Mouse (Mus musculus) ES-E14 (cell line): ENCODE results near the gene Tat. TPM values are rescaled to one million over a fixed set of nuclear protein-coding genes. Genes with fewer than 3 reads are reported as not detected.
"Not testable (repeated sequence)": the region's sequence is repeated elsewhere in the genome, so short reads cannot be mapped to it uniquely, and the experiment has no call there.

ENCODE experiments used
- DNase-seq: peaks from one replicate; pipeline ENCODE4 v3.0.0-alpha.2; 2013; ENCODE audit warnings: low read depth, low spot score
- H3K27ac ChIP-seq: 2 replicates; pipeline ENCODE4 v1.5.1; 2012; ENCODE audit warnings: low read depth, mild to moderate bottlenecking, low read length, moderate library complexity, mixed read lengths; ENCODE audit not compliant: poor library complexity, insufficient read depth, severe bottlenecking
- H3K36me3 ChIP-seq: 2 replicates; pipeline ENCODE4 v1.6.1; 2012; ENCODE audit warnings: mild to moderate bottlenecking, low read length, moderate library complexity, mixed read lengths; ENCODE audit not compliant: control insufficient read depth, poor library complexity, insufficient read depth, severe bottlenecking
- H3K4me1 ChIP-seq, 2 experiments: fragments of 150-350 bp in 1 of 2; sonication (generic) in 1 of 2; 2 replicates each; pipeline ENCODE4 v1.6.1; 2012; ENCODE audit warnings: low read length in 2 of 2, mild to moderate bottlenecking in 1 of 2, mixed read lengths in 1 of 2; ENCODE audit not compliant: control insufficient read depth in 2 of 2, insufficient read depth in 2 of 2, poor library complexity in 1 of 2
- H3K4me3 ChIP-seq, 2 experiments: fragments of 150-350 bp in 1 of 2; sonication (generic) in 1 of 2; 2 replicates each; pipeline ENCODE4 v1.5.1; 2012; ENCODE audit warnings: low read length in 2 of 2, low read depth in 1 of 2, mild to moderate bottlenecking in 1 of 2, mixed read lengths in 1 of 2; ENCODE audit not compliant: insufficient read depth in 1 of 2, poor library complexity in 1 of 2, severe bottlenecking in 1 of 2
- H3K9ac ChIP-seq: 2 replicates; pipeline ENCODE4 v1.6.1; 2012; ENCODE audit warnings: low read depth, mild to moderate bottlenecking, low read length, mixed read lengths; ENCODE audit not compliant: poor library complexity, insufficient read depth, severe bottlenecking
- H3K9me3 ChIP-seq: fragments of 150-350 bp; sonication (generic); 2 replicates; pipeline ENCODE4 v1.6.1; 2012; ENCODE audit warnings: low read depth, mild to moderate bottlenecking, low read length; ENCODE audit not compliant: control insufficient read depth, insufficient read depth
- CHD2 ChIP-seq: IDR thresholded peaks from 2 replicates; pipeline ENCODE4 v1.6.1; 2014; ENCODE audit warnings: mild to moderate bottlenecking, low read depth, low read length, inconsistent platforms
- HCFC1 ChIP-seq: IDR thresholded peaks from 2 replicates; pipeline ENCODE4 v1.6.1; 2012; ENCODE audit warnings: low read length, inconsistent platforms, borderline replicate concordance; ENCODE audit not compliant: insufficient read depth
- MAFK ChIP-seq: IDR thresholded peaks from 2 replicates; pipeline ENCODE4 v1.6.1; 2014; ENCODE audit warnings: mild to moderate bottlenecking, low read depth, low read length, inconsistent platforms; ENCODE audit not compliant: insufficient read depth
- ZC3H11A ChIP-seq: IDR thresholded peaks from 2 replicates; pipeline ENCODE4 v1.6.1; 2012; ENCODE audit warnings: low read depth, mild to moderate bottlenecking, inconsistent platforms, low read length, borderline replicate concordance
- ZNF384 ChIP-seq: IDR thresholded peaks from 2 replicates; pipeline ENCODE4 v1.6.1; 2012; ENCODE audit warnings: low read depth, low read length, inconsistent platforms
- in situ Hi-C, 2 experiments: fragments of 600-800 bp; cut with MboI; formaldehyde crosslinking; loops; one replicate each; pipeline ENCODE4 v1.15.1; 2025; ENCODE audit warnings: low sequenced_read_pairs in 2 of 2, inconsistent platforms in 1 of 2; ENCODE audit not compliant: unreplicated experiment in 2 of 2
- total RNA-seq: library from RNA; depleted of rRNA; stranded (reverse); fragments of 300-350 nt; gene quantifications from 2 replicates; pipeline ENCODE4 v1.2.3, GENCODE M21; 2012

The Tat gene
- total RNA-seq, 1 experiment = not detected

DNA sequence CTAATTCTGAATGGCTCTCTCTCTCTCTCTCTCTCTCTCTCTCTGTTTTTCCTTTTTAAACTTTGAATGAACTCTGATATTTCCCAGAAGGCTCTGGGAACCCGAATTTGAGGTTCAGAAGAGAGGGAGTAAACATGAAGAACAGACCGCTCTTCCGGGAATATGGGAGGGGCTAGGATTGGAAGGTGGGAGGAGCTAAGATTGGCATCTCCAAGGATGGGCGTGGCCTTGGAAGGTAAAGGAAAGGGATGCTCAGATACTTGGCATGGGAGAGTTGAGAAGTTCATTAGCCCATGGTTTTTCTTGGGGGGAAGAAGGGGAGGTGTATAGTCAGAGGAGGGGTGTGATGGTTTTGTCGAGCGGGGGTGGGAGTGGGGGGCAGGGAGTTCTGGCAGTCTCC lies 31.8 kb downstream of the Tat start:
- Histone ChIP-seq H3K27ac (no peak overlapping the region), H3K9me3 (no peaks in the 10 kb centered on the region), H3K36me3 (no peaks in the 10 kb centered on the region), H3K4me3 (no peak overlapping the region), H3K4me1 (no peaks in the 10 kb centered on the region), H3K9ac (no peak overlapping the region)
- no peak for DNase-seq
- in situ Hi-C loops = no loop called here
- no peak for TF ChIP-seq MAFK
- no peak for TF ChIP-seq HCFC1
- TF ChIP-seq ZNF384 = no peak
- TF ChIP-seq CHD2 = no peak
- no peak for TF ChIP-seq ZC3H11A

DNA sequence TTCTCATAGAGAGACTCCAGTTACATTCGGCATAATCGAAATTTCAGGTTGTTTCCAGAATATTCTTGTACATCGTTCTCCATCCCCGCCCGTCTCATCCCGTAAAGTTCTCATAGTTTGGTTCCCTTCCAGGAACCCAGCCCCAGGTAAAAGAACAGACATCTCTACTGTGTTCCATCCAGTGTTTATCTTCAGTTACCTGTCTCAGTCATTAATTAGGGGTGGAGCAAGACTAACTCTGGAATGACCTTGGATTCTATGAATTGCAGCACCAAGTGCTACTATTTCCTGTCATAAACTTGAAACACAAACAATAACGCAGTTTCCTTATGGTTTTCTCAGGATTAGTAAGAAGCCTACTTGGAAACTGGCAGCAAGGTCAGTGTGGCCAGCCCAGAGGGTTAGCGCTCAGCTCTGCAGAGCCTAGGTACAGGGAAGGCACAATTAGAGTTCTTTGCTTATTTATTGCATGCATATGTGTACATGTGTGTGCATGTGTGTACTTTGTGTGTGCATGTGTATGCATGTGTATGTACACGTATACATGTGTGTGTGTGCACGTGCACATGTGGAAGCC lies 32.6 kb downstream of the Tat start:
- Histone ChIP-seq H3K27ac (no peak overlapping the region), H3K36me3 (no peaks in the 10 kb centered on the region), H3K4me1 (no peaks in the 10 kb centered on the region), H3K9me3 (no peaks in the 10 kb centered on the region), H3K9ac (no peak overlapping the region), H3K4me3 (no peak overlapping the region)
- in situ Hi-C loops = no loop called here
- no peak for TF ChIP-seq HCFC1
- no peak for TF ChIP-seq MAFK
- TF ChIP-seq CHD2 = no peak
- no peak for TF ChIP-seq ZNF384
- no peak for TF ChIP-seq ZC3H11A
- DNase-seq = no peak

DNA sequence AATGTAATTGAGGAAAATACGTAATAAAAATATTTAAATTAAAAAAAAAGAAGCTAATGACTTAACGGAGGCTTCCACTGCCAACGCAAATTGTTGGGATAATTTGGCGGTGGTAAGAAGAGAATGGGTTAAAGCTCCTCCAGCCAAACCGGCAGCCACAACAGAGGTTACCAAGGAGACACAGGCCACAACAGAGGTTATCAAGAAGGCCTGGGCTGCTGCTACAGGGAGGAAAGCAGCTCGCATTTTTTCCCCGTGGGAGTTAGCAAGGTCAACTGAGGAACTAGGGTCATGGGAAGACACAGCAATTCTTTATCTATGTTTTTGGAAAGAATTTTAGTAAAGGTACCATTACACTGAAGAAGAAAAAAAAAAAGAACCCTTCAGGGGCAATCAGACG lies 43.5 kb downstream of the Tat start:
- H3K9me3 ChIP-seq, DNase-seq, H3K36me3 ChIP-seq, in situ Hi-C loops, H3K27ac ChIP-seq, H3K4me1 ChIP-seq, H3K4me3 ChIP-seq, H3K9ac ChIP-seq: not testable (repeated sequence)

DNA sequence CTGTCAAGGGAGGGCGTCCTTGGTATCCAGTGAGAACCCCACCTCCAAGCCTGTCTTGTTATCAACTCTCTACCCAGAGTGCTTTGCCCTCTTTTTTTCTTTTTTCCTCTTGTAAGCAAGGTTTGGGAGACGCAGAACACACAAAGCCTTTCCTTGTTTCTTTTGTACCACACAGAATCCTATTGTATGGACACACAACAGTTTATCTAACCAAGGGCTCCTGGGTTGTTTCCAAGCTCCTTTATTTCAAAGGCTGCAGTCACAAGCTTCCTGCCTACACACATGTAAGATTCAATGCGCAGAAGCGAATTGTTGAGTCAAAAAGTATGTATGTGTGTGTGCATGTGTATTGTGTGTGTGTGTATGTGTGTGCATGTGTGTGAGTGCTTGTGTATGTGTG lies 44.1 kb downstream of the Tat start:
- Histone ChIP-seq H3K36me3 (no peaks in the 10 kb centered on the region), H3K4me1 (no peaks in the 10 kb centered on the region), H3K4me3 (no peak overlapping the region), H3K9ac (no peak overlapping the region), H3K27ac (no peak overlapping the region), H3K9me3 (no peaks in the 10 kb centered on the region)
- TF ChIP-seq ZNF384 (no peak), HCFC1 (no peak), MAFK (no peak), CHD2 (no peak), ZC3H11A (no peak)
- in situ Hi-C loops = no loop called here
- DNase-seq = no peak

DNA sequence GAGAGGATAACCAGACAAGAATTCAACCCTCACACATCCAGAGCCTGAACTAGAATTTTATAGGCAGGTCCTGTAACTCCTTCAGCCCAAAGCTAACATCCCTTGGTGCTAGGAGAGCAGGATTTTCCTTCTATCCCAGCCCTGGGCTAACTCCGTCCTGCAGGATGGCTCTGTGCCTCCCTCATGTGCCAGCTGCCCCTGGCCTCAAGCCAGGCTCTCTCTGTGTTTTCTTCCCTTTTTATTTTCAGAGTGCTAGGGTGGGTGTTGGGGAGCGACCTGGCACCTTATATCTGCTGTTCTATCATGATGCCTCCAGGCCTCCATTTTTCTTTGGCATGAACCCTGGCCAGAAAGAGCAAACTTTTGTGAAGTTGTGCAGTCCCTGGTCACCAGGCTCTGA lies 45.9 kb downstream of the Tat start:
- TF ChIP-seq HCFC1 (no peak), MAFK (no peak), CHD2 (no peak), ZC3H11A (no peak), ZNF384 (no peak)
- no peak for DNase-seq
- H3K4me1 ChIP-seq = no peaks in the 10 kb centered on the region
- no peak overlapping the region for H3K27ac ChIP-seq
- H3K9me3 ChIP-seq = no peaks in the 10 kb centered on the region
- no peak overlapping the region for H3K9ac ChIP-seq
- in situ Hi-C loops = no loop called here
- no peaks in the 10 kb centered on the region for H3K36me3 ChIP-seq
- H3K4me3 ChIP-seq = no peak overlapping the region
